Mouse (Mus musculus): Measurements from ENCODE around the gene Angptl6. TPM values are rescaled to one million over a fixed set of nuclear protein-coding genes. Genes with fewer than 3 reads are reported as not detected.
A peak's percentile ranks its signal among the peaks of the same experiment; 100 is the strongest.

Gene Angptl6
- 4.0 and 5.7 TPM in 2 replicates for polyA plus RNA-seq (2014; fragmentation: Nextera tagmentation; extraction: Ambion mirVana)

GRCm38 (mm10) chr9:20879097-20879792 is at the start of gene Angptl6:
Angptl6 (minus strand) TSS chr9:20879727.
- peak within 1 kb of the TSS; percentile 14 for H3K27ac ChIP-seq (ENCODE audit: low read depth, low read length)
- 0 out of 2 replicates have a peak, but pooled peaks cover 2% of the 10 kb centered on the region for H3K27me3 ChIP-seq (ENCODE audit: control insufficient read depth, insufficient read depth, low read length)
- WGBS = 95% methylated on average over 13 of the region's 13 CpGs
- no peaks in the 10 kb centered on the region for H3K4me1 ChIP-seq (ENCODE audit: control insufficient read depth, insufficient read depth, low read length)
- no peaks in the 10 kb centered on the region for H3K9me3 ChIP-seq (ENCODE audit: control insufficient read depth, low read length)
- H3K36me3 ChIP-seq (ENCODE audit: control insufficient read depth, insufficient read depth, low read length) = no peaks in the 10 kb centered on the region
- no peak for ATAC-seq (ENCODE audit: insufficient read depth, low FRiP score, low TSS enrichment)
- H3K9ac ChIP-seq (ENCODE audit: low read length) = peak within 1 kb of the TSS; percentile 53
- H3K4me3 ChIP-seq (ENCODE audit: low read depth, low read length) = peak within 1 kb of the TSS; percentile 13
- DNase-seq (ENCODE audit: low spot score) = no peak
- H3K4me2 ChIP-seq (ENCODE audit: low read depth) = peak within 1 kb of the TSS; percentile 55

GRCm38 (mm10) chr9:20923258-20923657 is 43.7 kb upstream of the Angptl6 start:
- Histone ChIP-seq H3K9me3 (ENCODE audit: control insufficient read depth, low read length) (no peaks in the 10 kb centered on the region), H3K27me3 (ENCODE audit: control insufficient read depth, insufficient read depth, low read length) (no peaks in the 10 kb centered on the region), H3K4me3 (ENCODE audit: low read depth, low read length) (no peak overlapping the region), H3K36me3 (ENCODE audit: control insufficient read depth, insufficient read depth, low read length) (peaks cover 48% of the 10 kb centered on the region), H3K9ac (ENCODE audit: low read length) (no peak overlapping the region), H3K27ac (ENCODE audit: low read depth, low read length) (no peak overlapping the region), H3K4me2 (ENCODE audit: low read depth) (no peak overlapping the region), H3K4me1 (ENCODE audit: control insufficient read depth, insufficient read depth, low read length) (no peaks in the 10 kb centered on the region)
- DNase-seq (ENCODE audit: low spot score) = no peak
- ATAC-seq (ENCODE audit: insufficient read depth, low FRiP score, low TSS enrichment) = no peak
- 90% methylated on average over 3 of the region's 3 CpGs for whole genome bisulfite sequencing

- no peak for ATAC-seq (ENCODE audit: insufficient read depth, low FRiP score, low TSS enrichment)
- no peak for DNase-seq (ENCODE audit: low spot score)
- H3K4me3 ChIP-seq (ENCODE audit: low read depth, low read length) = no peak overlapping the region
- H3K27ac ChIP-seq (ENCODE audit: low read depth, low read length) = no peak overlapping the region
- H3K36me3 ChIP-seq (ENCODE audit: control insufficient read depth, insufficient read depth, low read length) = peaks cover 59% of the 10 kb centered on the region
- H3K4me1 ChIP-seq (ENCODE audit: control insufficient read depth, insufficient read depth, low read length) = no peaks in the 10 kb centered on the region
- no peaks in the 10 kb centered on the region for H3K27me3 ChIP-seq (ENCODE audit: control insufficient read depth, insufficient read depth, low read length)
- no peaks in the 10 kb centered on the region for H3K9me3 ChIP-seq (ENCODE audit: control insufficient read depth, low read length)
- H3K9ac ChIP-seq (ENCODE audit: low read length) = no peak overlapping the region
- WGBS = 92% methylated on average over 4 of the region's 4 CpGs
- H3K4me2 ChIP-seq (ENCODE audit: low read depth) = no peak overlapping the region
Measured at GRCm38 (mm10) chr9:20916160-20916559, 36.6 kb upstream of the Angptl6 start.

GRCm38 (mm10) chr9:20909948-20910347 is 30.4 kb upstream of the Angptl6 start:
- no peak overlapping the region for H3K4me2 ChIP-seq (ENCODE audit: low read depth)
- DNase-seq (ENCODE audit: low spot score) (no peak), ATAC-seq (ENCODE audit: insufficient read depth, low FRiP score, low TSS enrichment) (no peak)
- H3K4me3 ChIP-seq (ENCODE audit: low read depth, low read length) = no peak overlapping the region
- H3K9ac ChIP-seq (ENCODE audit: low read length) = no peak overlapping the region
- no peak overlapping the region for H3K27ac ChIP-seq (ENCODE audit: low read depth, low read length)
- H3K4me1 ChIP-seq (ENCODE audit: control insufficient read depth, insufficient read depth, low read length) = no peaks in the 10 kb centered on the region
- H3K36me3 ChIP-seq (ENCODE audit: control insufficient read depth, insufficient read depth, low read length) = peaks cover 59% of the 10 kb centered on the region
- WGBS = 92% methylated on average over 9 of the region's 9 CpGs
- H3K9me3 ChIP-seq (ENCODE audit: control insufficient read depth, low read length) = no peaks in the 10 kb centered on the region
- H3K27me3 ChIP-seq (ENCODE audit: control insufficient read depth, insufficient read depth, low read length) = no peaks in the 10 kb centered on the region

GRCm38 (mm10) chr9:20902174-20902491 is 22.6 kb upstream of the Angptl6 start:
- H3K4me1 ChIP-seq (ENCODE audit: control insufficient read depth, insufficient read depth, low read length) = peaks cover 7% of the 10 kb centered on the region
- H3K27ac ChIP-seq (ENCODE audit: low read depth, low read length) = no peak overlapping the region
- no peak overlapping the region for H3K4me2 ChIP-seq (ENCODE audit: low read depth)
- no peak for DNase-seq (ENCODE audit: low spot score)
- H3K36me3 ChIP-seq (ENCODE audit: control insufficient read depth, insufficient read depth, low read length) = peaks cover 10% of the 10 kb centered on the region
- no peaks in the 10 kb centered on the region for H3K27me3 ChIP-seq (ENCODE audit: control insufficient read depth, insufficient read depth, low read length)
- ATAC-seq (ENCODE audit: insufficient read depth, low FRiP score, low TSS enrichment) = no peak
- H3K9me3 ChIP-seq (ENCODE audit: control insufficient read depth, low read length) = no peaks in the 10 kb centered on the region
- 49% methylated on average over 6 of the region's 6 CpGs for WGBS
- H3K9ac ChIP-seq (ENCODE audit: low read length) = no peak overlapping the region
- no peak overlapping the region for H3K4me3 ChIP-seq (ENCODE audit: low read depth, low read length)

- ATAC-seq (ENCODE audit: insufficient read depth, low FRiP score, low TSS enrichment) = no peak
- Histone ChIP-seq H3K9me3 (ENCODE audit: control insufficient read depth, low read length) (no peaks in the 10 kb centered on the region), H3K27ac (ENCODE audit: low read depth, low read length) (no peak overlapping the region), H3K4me3 (ENCODE audit: low read depth, low read length) (no peak overlapping the region), H3K36me3 (ENCODE audit: control insufficient read depth, insufficient read depth, low read length) (peaks cover 8% of the 10 kb centered on the region), H3K27me3 (ENCODE audit: control insufficient read depth, insufficient read depth, low read length) (no peaks in the 10 kb centered on the region), H3K4me2 (ENCODE audit: low read depth) (no peak overlapping the region), H3K9ac (ENCODE audit: low read length) (no peak overlapping the region), H3K4me1 (ENCODE audit: control insufficient read depth, insufficient read depth, low read length) (peaks cover 7% of the 10 kb centered on the region)
- 19% methylated on average over 13 of the region's 13 CpGs for WGBS
- no peak for DNase-seq (ENCODE audit: low spot score)
Measured at GRCm38 (mm10) chr9:20901466-20902173, 22.1 kb upstream of the Angptl6 start.

GRCm38 (mm10) chr9:20898511-20899073 is 19.1 kb upstream of the Angptl6 start, which contains the start of gene Eif3g:
Eif3g (minus strand) TSS chr9:20898623.
- 6% methylated on average over 34 of the region's 34 CpGs for WGBS
- Histone ChIP-seq H3K4me3 (ENCODE audit: low read depth, low read length) (peak within 1 kb of the TSS; percentile 98), H3K27me3 (ENCODE audit: control insufficient read depth, insufficient read depth, low read length) (no peaks in the 10 kb centered on the region), H3K27ac (ENCODE audit: low read depth, low read length) (no peak within 1 kb of the TSS), H3K9ac (ENCODE audit: low read length) (peak within 1 kb of the TSS; percentile 92), H3K36me3 (ENCODE audit: control insufficient read depth, insufficient read depth, low read length) (peaks cover 20% of the 10 kb centered on the region), H3K4me1 (ENCODE audit: control insufficient read depth, insufficient read depth, low read length) (peaks cover 7% of the 10 kb centered on the region), H3K9me3 (ENCODE audit: control insufficient read depth, low read length) (no peaks in the 10 kb centered on the region), H3K4me2 (ENCODE audit: low read depth) (peak within 1 kb of the TSS; percentile 98)
- ATAC-seq (ENCODE audit: insufficient read depth, low FRiP score, low TSS enrichment) (peak; percentile 88), DNase-seq (ENCODE audit: low spot score) (peak; percentile 91)

- no peak for DNase-seq (ENCODE audit: low spot score)
- ATAC-seq (ENCODE audit: insufficient read depth, low FRiP score, low TSS enrichment) = peak; percentile 62
Measured at GRCm38 (mm10) chr9:20897736-20898510, 18.4 kb upstream of the Angptl6 start.

More at GRCm38 (mm10) chr9:20897736-20898510, 18.4 kb upstream of the Angptl6 start:
- 6% methylated on average over 35 of the region's 39 CpGs for WGBS
- H3K9ac ChIP-seq (ENCODE audit: low read length) = peak overlapping the region; percentile 92
- no peaks in the 10 kb centered on the region for H3K9me3 ChIP-seq (ENCODE audit: control insufficient read depth, low read length)
- no peaks in the 10 kb centered on the region for H3K27me3 ChIP-seq (ENCODE audit: control insufficient read depth, insufficient read depth, low read length)
- H3K4me1 ChIP-seq (ENCODE audit: control insufficient read depth, insufficient read depth, low read length) = peaks cover 7% of the 10 kb centered on the region
- no peak overlapping the region for H3K27ac ChIP-seq (ENCODE audit: low read depth, low read length)
- peak overlapping the region; percentile 98 for H3K4me2 ChIP-seq (ENCODE audit: low read depth)
- H3K4me3 ChIP-seq (ENCODE audit: low read depth, low read length) = peak overlapping the region; percentile 98
- H3K36me3 ChIP-seq (ENCODE audit: control insufficient read depth, insufficient read depth, low read length) = peaks cover 25% of the 10 kb centered on the region
